Comparison of ENCODE assay signal across 7 mouse cellular contexts in genomic region chr17:13760675-13761178, GRCm38 (mm10). TPM values are rescaled to one million over a fixed set of nuclear protein-coding genes. Genes with fewer than 3 reads are reported as not detected.
A peak's percentile ranks its signal among the peaks of the same experiment; 100 is the strongest.
DNase-seq lines count a peak whose midpoint lies in the region; ATAC-seq and TF ChIP-seq lines count a peak whose summit lies in the region.

No protein-coding gene starts in this region.

- TF ChIP-seq CTCF in lung, embryonic 14.5 days (IDR thresholded peaks at IDR 0.05; ENCODE audit: low read depth) = no peak

- H3K4me2 ChIP-seq in lung, embryonic 14.5 days = peak overlapping the region; percentile 97
- peak overlapping the region; percentile 100 for H3K4me2 ChIP-seq in embryonic facial prominence, embryonic 13.5 days
- H3K4me2 ChIP-seq in liver, embryonic 16.5 days (ENCODE audit: low read depth, low read length) = peak overlapping the region; percentile 59
- peak overlapping the region; percentile 96 for H3K4me2 ChIP-seq in stomach, embryonic 16.5 days (ENCODE audit: low read depth, low read length)

- peak overlapping the region; percentile 86 for H3K9ac ChIP-seq in lung, embryonic 14.5 days
- peak overlapping the region; percentile 87 for H3K9ac ChIP-seq in embryonic facial prominence, embryonic 13.5 days
- peak overlapping the region; percentile 61 for H3K9ac ChIP-seq in liver, embryonic 16.5 days (ENCODE audit: low read depth, low read length)
- H3K9ac ChIP-seq in stomach, embryonic 16.5 days (ENCODE audit: low read length) = peak overlapping the region; percentile 92

- no peaks in the 10 kb centered on the region for H3K27me3 ChIP-seq in lung, embryonic 14.5 days (ENCODE audit: insufficient read depth, low read length)
- H3K27me3 ChIP-seq in embryonic facial prominence, embryonic 13.5 days = no peaks in the 10 kb centered on the region
- peaks cover 37% of the 10 kb centered on the region for H3K27me3 ChIP-seq in liver, embryonic 16.5 days (ENCODE audit: control insufficient read depth, insufficient read depth, low read depth, low read length)
- no peaks in the 10 kb centered on the region for H3K27me3 ChIP-seq in stomach, embryonic 16.5 days (ENCODE audit: control insufficient read depth, insufficient read depth, low read length)

- peaks cover 4% of the 10 kb centered on the region; the same call in 1 of the 2 replicates for H3K4me1 ChIP-seq in lung, embryonic 14.5 days (ENCODE audit: insufficient read depth)
- H3K4me1 ChIP-seq in embryonic facial prominence, embryonic 13.5 days = peaks cover 21% of the 10 kb centered on the region
- no peaks in the 10 kb centered on the region for H3K4me1 ChIP-seq in liver, embryonic 16.5 days (ENCODE audit: control insufficient read depth, low read depth, low read length)
- H3K4me1 ChIP-seq in stomach, embryonic 16.5 days (ENCODE audit: control insufficient read depth, insufficient read depth, low read length) = peaks cover 8% of the 10 kb centered on the region; the same call in 1 of the 2 replicates

- peak overlapping the region; percentile 92 for H3K27ac ChIP-seq in lung, embryonic 14.5 days (ENCODE audit: low read depth)
- peak overlapping the region; percentile 77 for H3K27ac ChIP-seq in embryonic facial prominence, embryonic 13.5 days
- peak overlapping the region; percentile 50 for H3K27ac ChIP-seq in liver, embryonic 16.5 days (ENCODE audit: low read length)
- peak overlapping the region; percentile 88 for H3K27ac ChIP-seq in stomach, embryonic 16.5 days (ENCODE audit: low read length)

- peak; percentile 52 for DNase-seq in lung, embryonic 14.5 days
- no peak for DNase-seq in lung, postnatal 14 days
- peak; percentile 54 for DNase-seq in heart, postnatal 4 days
- no peak for DNase-seq in adrenal gland, postnatal 14 days

- H3K9me3 ChIP-seq in lung, embryonic 14.5 days (ENCODE audit: low read depth, low read length) = no peaks in the 10 kb centered on the region
- H3K9me3 ChIP-seq in embryonic facial prominence, embryonic 13.5 days = no peaks in the 10 kb centered on the region
- H3K9me3 ChIP-seq in liver, embryonic 16.5 days (replicated peaks; ENCODE audit: control insufficient read depth, low read length) = no peaks in the 10 kb centered on the region
- no peaks in the 10 kb centered on the region for H3K9me3 ChIP-seq in stomach, embryonic 16.5 days (replicated peaks; ENCODE audit: control insufficient read depth, low read length)

- under 1% methylated on average over 60 of the region's 72 CpGs for WGBS in lung, embryonic 14.5 days
- WGBS in embryonic facial prominence, embryonic 13.5 days = under 1% methylated on average over 40 of the region's 72 CpGs
- 1% methylated on average over 43 of the region's 72 CpGs for WGBS in liver, embryonic 16.5 days (ENCODE audit: insufficient replicate concordance)
- 0% methylated on average over 45 of the region's 72 CpGs for WGBS in stomach, embryonic 16.5 days

- peak; percentile 63 for ATAC-seq in lung, embryonic 14.5 days (ENCODE audit: insufficient read depth)
- peak; percentile 56 for ATAC-seq in embryonic facial prominence, embryonic 13.5 days (ENCODE audit: insufficient number of reproducible peaks, insufficient read depth, low FRiP score, low TSS enrichment, low read depth)
- ATAC-seq in liver, embryonic 16.5 days (ENCODE audit: low read depth) = peak; percentile 11; the same call in 1 of the 2 replicates
- ATAC-seq in stomach, embryonic 16.5 days (ENCODE audit: insufficient read depth, low FRiP score) = peak; percentile 15

- no peaks in the 10 kb centered on the region for H3K36me3 ChIP-seq in lung, embryonic 14.5 days (ENCODE audit: insufficient read depth)
- no peaks in the 10 kb centered on the region for H3K36me3 ChIP-seq in embryonic facial prominence, embryonic 13.5 days
- H3K36me3 ChIP-seq in liver, embryonic 16.5 days (ENCODE audit: control insufficient read depth, insufficient read depth) = no peaks in the 10 kb centered on the region
- H3K36me3 ChIP-seq in stomach, embryonic 16.5 days (ENCODE audit: control insufficient read depth, insufficient read depth, low read length) = no peaks in the 10 kb centered on the region

- H3K4me3 ChIP-seq in lung, embryonic 14.5 days (ENCODE audit: low read depth, low read length) = peak overlapping the region; percentile 91
- peak overlapping the region; percentile 91 for H3K4me3 ChIP-seq in embryonic facial prominence, embryonic 13.5 days
- peak overlapping the region; percentile 64 for H3K4me3 ChIP-seq in liver, embryonic 16.5 days (ENCODE audit: low read depth, low read length)
- H3K4me3 ChIP-seq in stomach, embryonic 16.5 days (replicated peaks; ENCODE audit: low read length) = peak overlapping the region; percentile 85

RNA-seq across cellular contexts. Expression of gene Afdn, which starts 0.4 kb away (rescaled TPM):
- 138 TPM in 2 replicates for polyA plus RNA-seq in lung, embryonic 14.5 days (2014; fragmentation: Nextera tagmentation; extraction: Ambion mirVana)
- polyA plus RNA-seq in embryonic facial prominence, embryonic 13.5 days (2015; fragmentation: Nextera tagmentation; extraction: Ambion mirVana) = 57.8 and 68.7 TPM in 2 replicates
- total RNA-seq in heart, postnatal 4 days (2021) = 100 to 1,000 TPM in 1 of 2 experiments, 10 to 100 TPM in 1; 90.0 to 105 TPM
- polyA plus RNA-seq in liver, embryonic 16.5 days (2015; fragmentation: Nextera tagmentation; extraction: Ambion mirVana) = 7.3 and 8.6 TPM in 2 replicates
- polyA plus RNA-seq in stomach, embryonic 16.5 days (2015; fragmentation: Nextera tagmentation; extraction: Ambion mirVana) = 59.7 and 63.7 TPM in 2 replicates
- 121 and 133 TPM in 2 replicates for total RNA-seq in adrenal gland, postnatal 14 days (2021)

RNA-seq across cellular contexts. Expression of gene Tcte2, which starts 0.9 kb away (rescaled TPM):
- polyA plus RNA-seq in lung, embryonic 14.5 days (2014; fragmentation: Nextera tagmentation; extraction: Ambion mirVana) = 5.1 and 5.8 TPM in 2 replicates
- 6.0 TPM in 2 replicates for polyA plus RNA-seq in embryonic facial prominence, embryonic 13.5 days (2015; fragmentation: Nextera tagmentation; extraction: Ambion mirVana)
- total RNA-seq in heart, postnatal 4 days (2021) = 1 to 10 TPM; 4.7 to 5.2 TPM
- polyA plus RNA-seq in liver, embryonic 16.5 days (2015; fragmentation: Nextera tagmentation; extraction: Ambion mirVana) = 0.39 and 1.1 TPM in 2 replicates
- polyA plus RNA-seq in stomach, embryonic 16.5 days (2015; fragmentation: Nextera tagmentation; extraction: Ambion mirVana) = 5.9 and 6.2 TPM in 2 replicates
- total RNA-seq in adrenal gland, postnatal 14 days (2021) = 2.5 and 3.3 TPM in 2 replicates

Comparison
In these comparisons a context has a peak if more than half of its experiments do, and no peak if none do; other contexts are left out.
1. DNase-seq: peak in lung, embryonic 14.5 days (single experiment) and heart, postnatal 4 days (single experiment); none in lung, postnatal 14 days (single experiment) and adrenal gland, postnatal 14 days (single experiment).
2. ATAC-seq: peak in every context shown above with its lines; median percentile 63 in lung, embryonic 14.5 days; 56 in embryonic facial prominence, embryonic 13.5 days; 15 in stomach, embryonic 16.5 days; 11 in liver, embryonic 16.5 days.
3. Peak in every context shown above with its lines, with median percentiles within 50 percentile points of each other: H3K27ac ChIP-seq, H3K4me2 ChIP-seq, H3K4me3 ChIP-seq and H3K9ac ChIP-seq.